Mouse (Mus musculus): ENCODE data around the gene Plekha8.

DNA sequence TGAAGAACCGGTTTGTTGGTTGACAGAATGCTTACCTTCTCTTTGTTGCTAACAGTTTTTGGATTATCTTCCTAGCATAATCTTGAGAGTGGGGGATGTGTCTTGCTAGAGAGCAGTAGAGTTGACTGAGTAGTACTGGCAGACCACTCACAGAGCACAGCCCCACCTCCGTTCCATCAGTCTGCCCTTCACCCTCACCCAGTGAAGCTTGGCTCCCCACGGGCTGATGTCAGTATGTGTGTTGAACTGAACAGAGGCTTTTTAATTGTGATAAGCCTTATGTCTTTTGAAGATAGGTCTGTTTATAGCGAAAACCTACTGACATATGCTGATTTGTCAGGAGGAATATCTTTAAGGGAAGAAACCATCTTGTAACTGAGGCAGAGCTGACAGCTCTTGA is 48.3 kb downstream of the Plekha8 start:
- TF ChIP-seq CTCF (IDR thresholded peaks at IDR 0.05; ENCODE audit: control insufficient read depth, insufficient read depth, low read length) (no peak), POLR2A (IDR thresholded peaks at IDR 0.05; ENCODE audit: borderline replicate concordance, control insufficient read depth, low read depth, low read length) (no peak)

Measured in bone marrow, adult 2 months (tissue).